Mouse (Mus musculus) cerebellum, postnatal 4 days (tissue): ENCODE measurements around the gene Rpa1.
"Not testable (repeated sequence)": the region's sequence is repeated elsewhere in the genome, so short reads cannot be mapped to it uniquely, and the experiment has no call there.

Experiments
- DNase-seq, 2 experiments: peaks; one replicate each; pipeline ENCODE4 v3.0.0; 2022; ENCODE audit warnings: low spot score in 2 of 2, mixed read lengths in 1 of 2

Rpa1 gene

GRCm38 (mm10) chr11:75348199-75348889 lies at the start of gene Rpa1, which contains the start of gene Smyd4:
TSS of gene Rpa1 (minus strand) at chr11:75348324.
TSS of gene Smyd4 (plus strand) at chr11:75348433.
- peak; percentile 86 to 93 for DNase-seq

DNA sequence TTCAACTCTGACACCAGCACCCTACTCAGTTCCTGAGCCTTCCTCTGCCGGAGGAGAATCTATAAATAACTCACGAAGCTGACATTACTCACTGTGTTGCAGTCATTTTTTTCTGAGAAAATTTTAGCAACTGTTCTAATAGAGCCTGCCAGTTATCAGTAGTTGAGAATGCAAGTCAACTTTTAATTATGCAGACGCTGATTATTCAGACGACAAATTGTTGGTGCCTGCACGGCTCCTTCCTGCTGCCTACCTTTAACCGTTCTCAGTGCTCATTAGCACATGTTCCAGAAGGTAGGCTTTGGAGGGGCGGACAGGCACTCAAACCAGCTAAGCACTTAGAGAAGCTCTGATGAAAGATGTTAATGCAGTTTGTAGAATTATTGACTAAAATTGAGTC lies 49.3 kb upstream of the Rpa1 start:
- no peak for DNase-seq

GRCm38 (mm10) chr11:75395611-75396010 lies 47.5 kb upstream of the Rpa1 start:
- DNase-seq: no peak

DNA sequence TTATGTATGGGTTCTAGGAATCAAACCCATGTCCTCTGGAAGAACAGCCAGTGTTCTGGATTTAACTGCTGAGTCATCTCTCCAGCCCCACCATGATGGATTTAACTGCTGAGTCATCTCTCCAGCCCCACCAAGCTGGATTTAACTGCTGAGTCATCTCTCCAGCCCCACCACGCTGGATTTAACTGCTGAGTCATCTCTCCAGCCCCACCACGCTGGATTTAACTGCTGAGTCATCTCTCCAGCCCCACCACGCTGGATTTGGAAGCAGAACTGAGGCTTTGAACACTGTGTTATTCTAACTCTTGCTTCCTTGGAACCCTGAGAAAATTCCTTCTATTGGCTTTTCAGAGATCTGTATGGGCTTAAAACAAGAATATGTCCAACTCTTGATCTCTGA lies 35.4 kb upstream of the Rpa1 start:
- not testable (repeated sequence) for DNase-seq

GRCm38 (mm10) chr11:75378786-75379185 lies 30.7 kb upstream of the Rpa1 start:
- DNase-seq: not testable (repeated sequence)

GRCm38 (mm10) chr11:75377125-75377524 lies 29.0 kb upstream of the Rpa1 start:
- no peak for DNase-seq

DNA sequence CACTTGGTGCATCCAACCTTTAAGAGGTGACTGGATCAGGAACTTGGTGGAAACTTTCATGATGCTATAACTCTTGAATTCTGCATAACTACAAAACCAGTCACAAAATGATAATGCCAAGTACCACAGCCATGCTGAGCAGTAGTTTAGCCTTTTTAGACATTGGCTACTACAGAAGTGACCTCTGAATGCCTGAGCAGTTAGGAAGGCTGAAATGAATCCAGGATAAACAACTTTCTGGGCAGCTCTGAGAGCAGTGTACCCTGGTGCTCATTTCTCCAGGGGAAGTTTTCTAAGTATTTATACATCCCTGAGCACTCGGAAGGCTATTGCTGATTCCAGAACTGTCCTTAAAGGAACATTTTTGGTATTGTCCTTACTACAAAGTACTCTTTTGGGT lies 7.4 kb upstream of the Rpa1 start:
- DNase-seq: no peak

DNA sequence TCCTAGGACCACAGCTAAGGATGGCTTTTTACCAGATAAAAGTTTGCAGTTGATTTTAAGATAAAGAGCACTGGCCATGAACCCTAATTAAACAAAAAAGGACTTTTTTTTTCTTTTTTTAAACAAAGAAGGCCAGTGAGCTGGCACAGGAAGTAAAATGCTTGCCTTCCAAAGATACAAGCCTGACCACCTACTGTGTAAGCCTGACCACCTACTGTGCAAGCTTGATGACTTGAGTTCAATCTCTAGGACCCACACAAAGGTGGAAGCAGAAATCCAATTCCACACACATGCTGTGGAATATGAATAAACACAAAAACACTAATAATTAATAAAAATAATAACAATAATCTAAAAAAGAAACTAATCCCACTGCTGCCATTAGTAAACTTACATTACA lies 3.1 kb upstream of the Rpa1 start:
- no peak for DNase-seq

DNA sequence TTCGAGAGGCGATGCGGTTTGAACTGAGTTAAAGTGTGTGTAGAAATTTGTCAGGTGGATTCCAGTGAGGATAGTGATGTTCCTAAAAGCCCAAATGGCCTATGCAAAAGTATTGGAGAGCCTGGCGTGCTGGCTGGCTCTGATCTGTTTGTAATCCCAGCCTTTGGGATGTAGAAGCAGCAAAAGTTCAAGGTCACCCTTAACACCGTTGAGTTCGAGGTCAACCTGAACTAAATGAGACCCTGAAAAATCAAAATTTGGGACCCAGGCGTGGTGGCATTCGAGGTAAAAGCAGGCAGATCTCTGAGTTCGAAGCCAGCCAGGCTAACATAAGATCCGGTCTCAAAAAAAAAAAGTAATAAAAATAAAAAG lies 752 bp upstream of the Rpa1 start:
- no peak for DNase-seq

- DNase-seq: no peak
Observed at GRCm38 (mm10) chr11:75347596-75347995, 528 bp downstream of the Rpa1 start.

DNA sequence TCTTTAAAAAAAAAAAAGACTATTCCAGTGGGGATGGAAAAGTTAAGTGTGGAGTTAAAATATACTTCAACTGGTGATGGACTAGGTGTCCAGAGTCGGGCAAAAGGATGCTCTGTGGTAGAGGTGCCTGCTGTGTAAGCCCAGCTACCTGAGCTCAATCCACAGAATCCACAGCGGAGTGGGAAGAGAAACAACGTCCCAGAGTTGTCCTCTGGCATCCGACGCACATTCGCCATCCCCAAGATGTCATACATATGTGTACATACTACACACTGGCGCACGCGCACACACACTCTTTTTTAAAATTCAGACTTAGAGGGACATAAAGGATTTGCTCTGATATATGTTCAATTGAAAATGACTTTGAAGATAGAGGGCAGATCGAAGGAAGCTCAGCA lies 937 bp downstream of the Rpa1 start:
- no peak for DNase-seq

DNA sequence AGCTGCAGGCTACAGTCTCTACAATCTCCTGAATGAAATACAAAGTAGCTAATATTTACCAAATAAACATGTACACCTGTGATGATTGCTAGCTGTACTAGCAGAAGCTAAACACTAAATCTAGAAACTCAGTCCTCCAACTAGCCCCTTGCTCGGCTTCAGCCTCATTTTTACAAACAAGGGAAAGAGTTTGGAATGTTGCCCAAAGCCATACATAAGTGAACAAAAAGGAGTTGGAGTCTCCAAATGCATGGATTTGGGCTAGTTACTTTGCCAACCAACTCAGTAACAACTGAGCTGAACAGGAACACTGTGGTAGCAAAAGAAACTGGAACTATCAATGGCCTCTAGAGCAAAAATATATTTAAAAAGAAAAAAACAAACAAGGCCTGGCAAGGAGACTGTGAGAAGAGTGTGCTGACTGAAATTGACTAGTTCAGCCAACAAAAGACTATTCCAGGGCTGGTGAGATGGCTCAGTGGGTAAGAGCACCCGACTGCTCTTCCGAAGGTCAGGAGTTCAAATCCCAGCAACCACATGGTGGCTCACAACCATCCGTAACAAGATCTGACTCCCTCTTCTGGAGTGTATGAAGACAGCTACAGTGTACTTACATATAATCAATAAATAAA lies 1.5 kb downstream of the Rpa1 start:
- no peak for DNase-seq

DNA sequence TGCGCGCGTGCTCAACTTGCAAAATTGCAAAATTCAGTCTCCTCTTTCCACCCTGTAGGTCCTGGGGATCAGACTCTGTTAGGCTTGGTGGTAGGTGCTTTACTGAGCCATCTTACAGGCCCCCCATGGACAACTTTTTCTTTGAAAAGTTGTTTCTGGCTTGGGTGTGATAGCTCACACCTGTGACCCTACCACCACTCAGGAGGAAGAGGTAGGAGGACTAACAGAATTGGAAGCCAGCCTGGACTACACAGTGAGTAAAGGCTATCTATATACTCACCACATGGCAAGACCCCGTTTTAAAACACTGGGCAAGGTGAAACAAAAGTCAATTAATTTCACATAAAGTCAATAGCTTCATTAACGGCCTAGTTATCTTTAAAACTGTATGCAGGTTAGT lies 3.4 kb downstream of the Rpa1 start:
- DNase-seq: no peak

- no peak for DNase-seq
Observed at GRCm38 (mm10) chr11:75344163-75344562, 4.0 kb downstream of the Rpa1 start.

DNA sequence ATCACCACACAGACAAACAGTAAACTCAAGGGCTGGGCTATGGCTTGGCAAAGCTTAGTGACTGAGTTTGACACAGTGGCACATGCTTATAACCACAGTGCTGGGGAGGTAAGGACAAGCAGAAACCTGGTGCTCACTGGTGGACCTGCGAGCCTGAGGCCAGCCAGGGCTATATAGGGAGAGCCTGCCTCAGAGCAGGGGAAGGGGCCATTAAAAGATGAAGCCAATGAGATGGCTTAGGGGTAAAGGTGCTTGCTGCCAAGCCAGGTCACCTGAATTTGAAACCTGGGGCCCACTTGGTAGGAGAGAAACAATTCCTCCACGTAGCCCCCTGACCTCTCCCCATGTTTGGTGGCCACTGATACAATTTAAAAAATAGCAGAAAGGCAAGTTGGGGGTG lies 5.0 kb downstream of the Rpa1 start:
- DNase-seq: no peak

DNA sequence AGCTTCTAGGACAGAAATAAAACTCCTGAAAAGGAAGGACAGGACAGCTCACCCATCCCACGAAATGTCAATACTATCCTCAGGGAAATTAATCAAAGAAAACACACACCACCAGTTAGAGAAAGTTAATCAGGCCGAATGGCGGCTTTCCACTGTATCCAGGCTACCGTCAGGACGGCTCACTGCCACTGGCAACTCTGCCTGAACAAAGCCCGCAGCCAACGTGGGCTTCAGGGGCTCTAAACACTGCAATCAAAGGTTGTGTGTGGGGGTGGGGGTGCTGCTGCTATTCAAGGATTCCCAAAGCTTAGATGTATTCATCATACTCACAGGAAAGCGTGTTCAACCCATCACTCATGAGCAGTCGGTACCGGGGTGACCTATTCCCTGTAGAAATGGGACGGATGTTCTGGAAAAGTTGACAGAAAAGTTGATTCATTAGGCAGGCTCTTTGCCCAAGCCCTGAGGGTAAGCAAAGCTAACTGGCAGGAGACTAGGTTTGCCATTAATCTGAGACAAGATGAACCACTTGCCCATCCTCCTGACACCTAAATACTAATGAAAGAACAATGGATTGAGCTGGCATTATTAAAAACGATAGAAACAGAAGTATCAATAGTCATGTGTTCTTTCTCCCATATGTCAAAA lies 7.3 kb downstream of the Rpa1 start:
- no peak for DNase-seq

GRCm38 (mm10) chr11:75340076-75340475 lies 8.0 kb downstream of the Rpa1 start:
- DNase-seq: no peak

DNA sequence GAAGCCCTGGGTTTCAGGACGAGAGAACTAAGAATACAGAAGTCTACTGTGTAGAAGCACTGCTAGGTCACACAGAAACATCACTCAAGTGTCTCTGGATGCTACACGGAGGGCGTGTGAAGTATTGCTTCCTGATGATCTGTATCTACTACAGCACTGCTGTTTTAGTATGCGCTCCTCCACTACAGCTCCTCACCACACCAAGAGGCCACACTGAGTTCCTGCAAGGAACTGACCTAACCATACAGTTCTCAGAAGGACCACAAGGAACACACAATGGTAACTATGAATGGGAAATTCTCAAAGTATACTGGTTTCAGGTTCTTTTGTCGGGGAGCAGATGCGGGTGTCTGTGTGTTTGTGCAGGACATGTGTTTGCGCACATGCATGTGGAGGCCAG lies 10.9 kb downstream of the Rpa1 start:
- DNase-seq: no peak

DNA sequence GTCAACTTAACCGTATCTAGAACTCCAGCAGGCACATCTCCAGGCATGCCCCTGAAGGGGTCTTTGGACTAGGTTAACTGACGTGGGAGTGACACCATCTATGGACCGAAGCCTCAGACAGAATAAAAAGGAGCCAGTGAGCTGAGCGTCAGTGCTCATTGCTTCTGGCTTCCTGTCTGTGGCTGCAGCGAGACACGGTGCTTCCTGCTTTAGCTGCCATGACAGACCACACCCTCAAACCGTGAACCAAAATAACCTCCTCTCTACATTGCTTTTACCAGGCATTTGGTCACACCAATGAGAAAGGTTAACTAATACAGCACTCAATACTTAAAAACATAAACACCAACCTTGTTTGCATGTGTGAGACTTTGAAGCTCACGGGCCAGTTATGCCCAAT lies 11.4 kb downstream of the Rpa1 start:
- DNase-seq: no peak

- no peak for DNase-seq
Observed at GRCm38 (mm10) chr11:75325969-75326311, 22.2 kb downstream of the Rpa1 start.

- DNase-seq: no peak
Observed at GRCm38 (mm10) chr11:75325116-75325968, 22.8 kb downstream of the Rpa1 start.

DNA sequence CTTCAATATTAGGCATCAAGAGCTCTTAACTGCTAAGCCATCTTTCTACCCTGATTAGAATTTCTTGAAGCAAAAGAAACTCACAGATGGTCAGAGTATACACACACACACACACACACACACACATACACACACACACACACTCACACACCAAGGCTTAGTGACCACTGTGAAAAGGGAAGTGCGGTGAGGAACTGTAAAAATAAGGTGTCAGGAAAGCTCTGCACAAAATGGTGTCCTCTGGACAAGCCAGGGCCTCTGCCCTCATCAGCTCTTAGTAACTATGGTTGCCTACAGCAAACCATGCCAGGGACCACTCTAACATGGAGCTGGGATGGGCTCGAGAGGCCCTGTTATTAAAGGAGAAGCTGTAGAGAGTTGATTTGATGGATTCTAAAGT lies 23.7 kb downstream of the Rpa1 start:
- no peak for DNase-seq
